Mouse (Mus musculus): Measurements from ENCODE around the gene Gadd45b.
A peak's percentile ranks its signal among the peaks of the same experiment; 100 is the strongest.

Gadd45b gene

GRCm38 (mm10) chr10:80956385-80956784 is 26.5 kb downstream of the Gadd45b start:
- DNase-seq (ENCODE audit: low spot score) = no peak

- DNase-seq (ENCODE audit: low spot score) = no peak
Observed at GRCm38 (mm10) chr10:80956901-80957300, 27.0 kb downstream of the Gadd45b start.

GRCm38 (mm10) chr10:80957791-80958190 is 27.9 kb downstream of the Gadd45b start:
- no peak for DNase-seq (ENCODE audit: low spot score)

- no peak for DNase-seq (ENCODE audit: low spot score)
Observed at GRCm38 (mm10) chr10:80958979-80959637, 29.2 kb downstream of the Gadd45b start.

GRCm38 (mm10) chr10:80960551-80961508 is 31.0 kb downstream of the Gadd45b start:
- peak; percentile 81 for DNase-seq (ENCODE audit: low spot score)

GRCm38 (mm10) chr10:80962051-80962472 is 32.2 kb downstream of the Gadd45b start:
- DNase-seq (ENCODE audit: low spot score) = no peak

- no peak for DNase-seq (ENCODE audit: low spot score)
Observed at GRCm38 (mm10) chr10:80962585-80962984, 32.7 kb downstream of the Gadd45b start.

GRCm38 (mm10) chr10:80963031-80963975 is 33.4 kb downstream of the Gadd45b start:
- DNase-seq (ENCODE audit: low spot score) = no peak

GRCm38 (mm10) chr10:80966296-80966695 is 36.4 kb downstream of the Gadd45b start:
- peak; percentile 48 for DNase-seq (ENCODE audit: low spot score)

GRCm38 (mm10) chr10:80967101-80967656 is 37.3 kb downstream of the Gadd45b start:
- no peak for DNase-seq (ENCODE audit: low spot score)

- DNase-seq (ENCODE audit: low spot score) = no peak
Observed at GRCm38 (mm10) chr10:80968106-80968505, 38.2 kb downstream of the Gadd45b start.

- DNase-seq (ENCODE audit: low spot score) = no peak
Observed at GRCm38 (mm10) chr10:80969298-80969697, 39.4 kb downstream of the Gadd45b start.

- DNase-seq (ENCODE audit: low spot score) = no peak
Observed at GRCm38 (mm10) chr10:80970159-80970558, 40.3 kb downstream of the Gadd45b start.

- DNase-seq (ENCODE audit: low spot score) = no peak
Observed at GRCm38 (mm10) chr10:80971533-80971932, 41.7 kb downstream of the Gadd45b start.

GRCm38 (mm10) chr10:80972071-80972987 is 42.5 kb downstream of the Gadd45b start:
- DNase-seq (ENCODE audit: low spot score) = no peak

GRCm38 (mm10) chr10:80973722-80974121 is 43.8 kb downstream of the Gadd45b start:
- DNase-seq (ENCODE audit: low spot score) = no peak

- DNase-seq (ENCODE audit: low spot score) = no peak
Observed at GRCm38 (mm10) chr10:80975478-80975877, 45.6 kb downstream of the Gadd45b start.

GRCm38 (mm10) chr10:80981564-80982112 is 51.8 kb downstream of the Gadd45b start:
- no peak for DNase-seq (ENCODE audit: low spot score)
